Mouse (Mus musculus) 3134 (cell line): ENCODE data around the gene Wnt2b.

ENCODE experiments used
- DNase-seq: peaks from one replicate; pipeline ENCODE4 v3.0.0-alpha.2; 2011; ENCODE audit warnings: low spot score; ENCODE audit not compliant: insufficient read length; ENCODE audit errors: extremely low read depth

The Wnt2b gene

GRCm38 (mm10) chr3:104905389-104905788, 56.3 kb downstream of the Wnt2b start:
- DNase-seq: no peak

- no peak for DNase-seq
Observed at GRCm38 (mm10) chr3:104901154-104901553, 60.6 kb downstream of the Wnt2b start.

- DNase-seq: no peak
Observed at GRCm38 (mm10) chr3:104896141-104896540, 65.6 kb downstream of the Wnt2b start.
